In genomic region chr11:82203706-82204105, GRCm38 (mm10) we compare ENCODE assay signal across 15 mouse cellular contexts.
DNase-seq lines count a peak whose midpoint lies in the region; ATAC-seq lines count a peak whose summit lies in the region.
"Had no signal": no experiment of that assay in that cellular context is flagged by ENCODE, and none has a peak within 500 bp of the region (broad histone marks: within the 10 kb centered on the region; RNA-seq: fewer than 3 reads in every experiment).

No protein-coding gene starts in this region.

- DNase-seq in 3T3-L1 (ENCODE audit: low read depth, low spot score) = peak; percentile 21
- DNase-seq in CD4-positive, CD25-positive, alpha-beta regulatory T cell, adult 2 months (ENCODE audit: low read depth, low spot score) = peak; percentile 28
- DNase-seq in natural killer cell, adult 2 months (ENCODE audit: low spot score in 2 of 2) = peak; percentile 17 to 47
- no peak for DNase-seq in cerebellum, postnatal 4 days (ENCODE audit: low spot score in 2 of 2)
- no peak for DNase-seq in cerebellum, adult 9-10 months
- no peak for DNase-seq in thymus, adult 18-20 months
- DNase-seq: adrenal gland, adult 8-10 months; adrenal gland, postnatal 36 days; cerebellum, adult 2 months; cerebellum, postnatal 14 days; gastrocnemius, postnatal 10 days; heart, adult 18-20 months; heart, postnatal 10 days had no signal

- peak; percentile 42; the same call in 1 of the 2 replicates for ATAC-seq in common myeloid progenitor, adult 5-6 weeks (replicated peaks; ENCODE audit: low read depth, poor library complexity, severe bottlenecking)
- ATAC-seq: forebrain, embryonic 16.5 days had no signal

Comparison
In these comparisons a context has a peak if more than half of its experiments do, and no peak if none do; other contexts are left out.
1. DNase-seq: peak in 3T3-L1 (single experiment), CD4-positive, CD25-positive, alpha-beta regulatory T cell, adult 2 months (single experiment) and natural killer cell, adult 2 months (2 of 2); none in cerebellum, postnatal 4 days (0 of 2), cerebellum, adult 9-10 months (single experiment) and thymus, adult 18-20 months (0 of 2).